Mouse (Mus musculus) cerebellum, postnatal 25 days (tissue): Measurements from ENCODE around the gene Cpb2.
A peak's percentile ranks its signal among the peaks of the same experiment; 100 is the strongest.

Experiments
- DNase-seq, 2 experiments: peaks; one replicate each; pipeline ENCODE4 v3.0.0; 2021; ENCODE audit warnings: mixed read lengths in 2 of 2

Cpb2 gene

DNA sequence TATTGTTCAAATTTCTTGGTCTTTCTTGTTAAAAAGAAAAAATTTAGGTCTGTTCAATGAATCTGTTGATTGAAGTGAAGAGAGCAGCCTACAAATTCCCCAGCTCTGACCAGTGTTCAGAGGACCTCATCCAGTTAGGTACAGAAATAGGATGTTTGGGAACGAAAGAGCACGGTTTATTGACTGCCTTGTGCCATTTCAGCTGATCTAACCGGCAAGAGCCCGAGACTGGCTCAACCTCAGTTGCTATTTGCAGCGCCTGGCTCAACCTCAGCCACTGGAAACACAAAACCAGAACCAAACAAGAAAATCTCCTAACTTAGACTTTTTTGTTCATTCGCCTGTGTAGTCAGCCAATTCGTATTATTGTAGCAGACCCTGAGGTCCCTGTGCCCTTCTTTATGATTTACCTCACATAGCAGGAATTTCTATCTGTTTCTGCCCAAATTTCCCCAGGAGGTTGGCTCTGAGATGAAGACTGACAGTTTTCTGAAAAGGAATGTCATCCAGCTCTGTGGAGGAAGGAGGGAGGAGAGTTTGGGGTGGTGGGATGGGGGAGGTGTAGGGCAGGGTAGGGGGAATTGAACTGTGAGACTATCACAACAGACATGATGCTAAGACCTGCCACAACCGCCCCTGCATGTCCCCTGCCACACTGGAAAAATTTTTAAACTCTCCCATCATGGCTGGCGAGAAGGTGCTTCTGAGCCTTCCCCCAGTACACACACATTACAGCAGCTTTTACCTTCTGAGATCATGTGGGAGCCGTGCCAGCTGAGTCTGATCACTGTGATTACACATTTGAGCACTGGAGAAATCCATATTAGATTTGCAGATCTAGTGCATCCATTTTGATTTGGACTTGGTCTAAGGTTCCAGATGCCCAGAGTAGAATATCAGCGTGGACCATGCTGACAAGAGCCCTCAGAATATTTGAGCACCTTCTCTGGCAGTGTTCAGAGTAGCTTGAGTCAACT is 4.2 kb downstream of the Cpb2 start:
- DNase-seq, result peak in 1 of 2 experiments; percentile 12

GRCm38 (mm10) chr14:75250432-75250831 is 8.3 kb downstream of the Cpb2 start:
- no peak for DNase-seq

GRCm38 (mm10) chr14:75256521-75256920 is 14.4 kb downstream of the Cpb2 start:
- DNase-seq, result peak in 1 of 2 experiments; percentile 15

DNA sequence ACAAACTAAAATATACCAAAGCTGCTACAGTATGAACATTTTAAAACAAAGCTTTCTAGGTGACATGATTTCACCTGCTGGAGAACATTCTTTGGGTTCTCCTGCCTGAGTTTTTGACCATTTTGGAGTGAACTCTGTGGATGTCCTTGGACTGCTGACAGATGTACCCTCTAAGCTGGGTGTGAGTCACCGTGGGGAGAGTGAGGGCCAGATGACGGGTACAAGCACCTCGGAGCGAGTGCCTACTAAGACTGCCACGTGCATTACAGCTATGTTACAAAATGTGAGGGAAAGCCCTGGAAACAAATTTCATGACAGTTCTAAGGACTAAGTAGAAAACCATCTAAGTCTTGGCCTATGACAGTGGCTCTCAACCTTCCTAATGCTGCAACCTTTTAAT is 27.4 kb downstream of the Cpb2 start:
- no peak for DNase-seq

DNA sequence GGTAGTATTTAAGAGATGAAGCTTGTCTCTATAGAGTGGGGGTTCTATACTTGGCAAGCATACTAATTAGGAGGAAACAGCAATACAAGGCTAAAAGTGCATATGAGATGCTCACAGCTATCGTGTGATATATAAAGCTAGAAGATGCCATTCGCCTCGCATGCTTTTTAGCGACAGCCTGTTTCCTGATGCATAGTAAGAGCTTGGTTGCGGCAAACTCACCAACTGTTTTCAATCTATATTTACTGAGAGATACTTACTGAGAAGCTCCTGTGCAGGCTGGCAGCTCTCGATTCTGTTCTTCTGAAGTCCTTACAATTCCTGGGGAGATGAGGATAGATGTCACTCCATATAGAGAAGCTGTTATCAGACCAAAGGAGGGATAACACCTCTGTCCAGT is 37.6 kb downstream of the Cpb2 start:
- DNase-seq, result no peak

- no peak for DNase-seq
Measured at GRCm38 (mm10) chr14:75280406-75280805, 38.3 kb downstream of the Cpb2 start.

DNA sequence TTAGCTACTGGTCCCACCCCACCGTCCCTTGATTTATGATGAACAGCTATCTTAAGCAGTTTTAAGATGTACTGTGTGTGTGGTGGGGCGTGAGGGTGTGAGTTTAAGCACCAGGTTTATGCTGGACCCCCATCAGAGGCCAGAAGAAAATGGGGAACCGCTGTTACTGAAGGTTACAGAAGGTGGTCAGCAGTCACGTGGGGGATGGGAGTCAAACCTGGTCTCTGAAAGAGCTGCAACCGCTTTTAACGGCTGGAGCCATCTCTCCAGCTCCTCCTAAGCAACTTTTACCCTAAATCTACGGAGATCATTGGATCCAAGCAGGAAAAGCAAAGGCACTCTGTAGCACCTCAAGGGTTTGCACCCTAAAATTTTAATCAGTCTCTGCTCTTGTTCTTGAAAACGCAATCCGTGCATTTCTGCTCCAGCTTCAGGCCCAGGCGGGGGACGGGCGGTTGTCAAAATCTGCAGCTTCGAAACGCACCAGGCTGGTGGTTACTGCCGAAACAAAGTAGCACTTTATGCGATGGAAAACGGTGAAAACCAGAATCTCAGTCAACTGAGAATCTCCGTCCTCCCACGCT is 41.6 kb downstream of the Cpb2 start:
- peak in 1 of 2 experiments; percentile 48 for DNase-seq

GRCm38 (mm10) chr14:75284193-75284915 is 42.3 kb downstream of the Cpb2 start, which contains the start of gene Zc3h13:
TSS of gene Zc3h13 (plus strand) at chr14:75284373.
- peak; percentile 99 for DNase-seq

GRCm38 (mm10) chr14:75301081-75301480 is 59.0 kb downstream of the Cpb2 start:
- peak in 1 of 2 experiments; percentile 18 for DNase-seq

GRCm38 (mm10) chr14:75303807-75304206 is 61.7 kb downstream of the Cpb2 start:
- DNase-seq, result no peak

DNA sequence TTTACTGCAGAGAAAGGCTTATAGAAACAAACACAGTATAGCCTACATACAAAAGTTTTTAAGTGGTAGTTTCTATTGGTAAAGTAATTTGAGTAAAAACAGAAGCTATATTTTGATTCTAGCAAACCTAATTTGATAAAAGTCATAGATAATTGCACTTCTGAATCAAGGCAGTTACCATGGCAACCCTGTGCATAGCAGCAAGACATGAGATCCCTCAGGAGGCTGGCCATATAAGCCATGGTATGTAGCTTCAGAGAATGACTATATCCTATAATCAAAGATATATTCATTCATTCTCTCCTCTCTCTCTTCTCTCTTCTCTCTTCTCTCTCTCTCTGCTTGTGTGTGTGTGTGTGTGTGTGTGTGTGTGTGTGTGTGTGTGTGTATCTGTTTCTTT is 65.8 kb downstream of the Cpb2 start:
- DNase-seq, result no peak

DNA sequence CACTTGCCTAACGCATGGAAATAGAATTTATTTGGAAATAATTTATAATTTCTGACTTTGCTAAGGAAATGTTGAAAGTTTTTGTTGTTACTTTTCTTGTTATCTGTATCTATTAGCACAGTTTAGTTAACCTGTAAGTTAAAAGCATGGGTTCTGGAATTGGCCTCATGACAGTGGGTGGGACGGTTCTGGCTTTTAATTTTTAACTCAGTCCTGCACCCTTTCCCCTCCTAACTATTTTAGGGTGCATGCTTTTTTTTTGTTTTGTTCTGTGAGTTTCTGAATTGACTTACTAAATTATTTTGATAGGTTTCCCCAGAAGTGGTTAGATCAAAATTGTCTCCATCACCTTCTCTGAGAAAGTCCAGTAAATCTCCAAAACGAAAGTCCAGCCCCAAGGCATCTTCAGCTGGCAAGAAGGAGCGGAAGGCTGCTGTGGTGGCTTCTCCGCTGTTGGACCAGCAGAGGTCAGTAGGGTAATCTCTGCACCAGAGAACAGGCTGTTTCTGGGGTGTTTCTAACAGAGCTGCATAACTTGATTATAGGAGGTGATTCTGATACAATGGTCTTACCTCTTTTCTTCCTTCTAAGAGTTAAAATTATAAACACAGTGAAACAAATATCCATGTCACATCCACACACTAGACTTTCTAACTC is 67.4 kb downstream of the Cpb2 start:
- peak in 1 of 2 experiments; percentile 31 for DNase-seq

GRCm38 (mm10) chr14:75314484-75314883 is 72.4 kb downstream of the Cpb2 start:
- no peak for DNase-seq

GRCm38 (mm10) chr14:75318736-75319135 is 76.6 kb downstream of the Cpb2 start:
- no peak for DNase-seq

DNA sequence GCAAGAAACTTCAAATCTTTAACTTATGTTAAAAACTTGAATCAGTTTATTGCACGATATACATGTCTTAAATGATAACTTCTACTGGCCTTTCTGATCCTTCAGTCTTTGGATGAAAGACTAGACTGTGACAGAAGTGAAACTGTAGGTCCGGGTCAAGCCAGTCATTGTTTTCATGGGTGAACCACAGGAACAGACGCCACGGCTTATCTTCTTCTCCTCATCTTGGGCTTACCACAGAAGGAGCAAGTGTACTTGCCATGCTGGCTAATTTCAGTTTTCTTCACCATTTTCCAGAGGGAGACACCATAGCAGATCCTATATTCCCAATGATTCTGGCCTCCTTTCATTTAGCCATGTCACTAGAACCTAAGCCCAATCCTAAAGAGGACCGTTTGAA is 78.2 kb downstream of the Cpb2 start:
- no peak for DNase-seq

DNA sequence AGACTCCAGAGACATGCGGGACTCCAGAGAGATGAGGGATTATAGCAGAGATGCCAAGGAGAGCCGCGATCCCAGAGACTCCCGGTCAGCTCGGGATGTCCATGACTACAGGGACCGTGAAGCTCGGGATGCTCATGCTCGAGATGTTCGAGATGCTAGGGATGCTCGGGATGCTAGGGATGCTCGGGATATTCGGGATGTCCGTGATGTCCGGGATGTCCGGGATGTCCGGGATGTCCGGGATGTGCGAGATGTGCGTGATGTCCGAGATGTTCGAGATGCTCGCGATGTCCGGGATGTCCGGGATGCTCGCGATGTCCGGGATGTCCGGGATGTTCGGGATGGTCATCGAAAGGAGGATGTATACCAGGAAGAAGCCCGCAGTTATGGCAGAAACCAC is 81.3 kb downstream of the Cpb2 start:
- no peak for DNase-seq

DNA sequence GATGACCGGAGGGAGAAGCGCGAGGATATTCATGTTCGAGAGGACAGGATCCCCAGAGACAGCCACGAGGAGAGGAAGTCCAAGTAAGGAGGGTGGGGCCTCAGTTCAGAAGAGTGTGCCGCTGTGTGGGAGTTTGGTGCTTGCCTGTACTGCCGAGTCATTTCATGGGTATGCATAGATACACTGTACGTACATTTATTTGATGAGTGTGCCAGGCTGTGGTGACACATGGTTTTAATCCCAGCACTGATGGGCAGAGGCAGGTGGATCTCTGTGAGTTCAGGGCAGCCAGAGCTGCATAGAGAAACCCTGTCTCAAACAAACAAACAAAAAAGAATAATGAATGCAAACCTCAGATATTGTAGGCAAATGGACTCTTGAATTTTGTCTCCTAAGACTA is 86.0 kb downstream of the Cpb2 start:
- DNase-seq, result no peak

DNA sequence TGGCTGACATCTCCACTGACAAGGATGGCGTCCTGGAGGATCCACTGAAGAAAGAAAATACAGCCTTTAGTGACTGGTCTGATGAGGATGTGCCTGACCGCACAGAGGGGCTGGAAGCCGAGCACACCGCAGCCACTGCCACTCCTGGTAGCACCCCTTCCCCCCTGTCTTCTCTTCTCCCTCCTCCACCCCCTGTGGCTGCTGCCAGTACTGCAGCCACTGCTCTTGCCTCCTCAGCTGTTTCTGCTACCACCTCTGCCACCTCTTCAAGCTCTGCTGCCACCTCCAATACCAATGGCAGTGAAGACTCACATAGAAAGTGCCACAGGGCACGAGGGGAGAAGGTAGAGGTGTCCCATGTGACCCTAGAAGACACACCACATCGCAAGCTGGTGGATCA is 88.5 kb downstream of the Cpb2 start:
- DNase-seq, result peak in 1 of 2 experiments; percentile 44
